Mouse (Mus musculus): ENCODE measurements around the gene Dek.

- TF ChIP-seq GATA1 (IDR thresholded peaks at IDR 0.05; ENCODE audit: low read length): no peak
- TF ChIP-seq TAL1 (IDR thresholded peaks at IDR 0.05; ENCODE audit: low read length): no peak
Observed at GRCm38 (mm10) chr13:47124986-47125385, 19.0 kb upstream of the Dek start.
